Mouse (Mus musculus): ENCODE measurements around the gene Grpr. TPM values are rescaled to one million over a fixed set of nuclear protein-coding genes. Genes with fewer than 3 reads are reported as not detected.

The Grpr gene
- 0.48 and 0.56 TPM in 2 replicates for polyA plus RNA-seq (2016; fragmentation: Nextera tagmentation; extraction: Ambion mirVana)

GRCm38 (mm10) chrX:163549666-163550065, at the start of gene Grpr:
TSS of gene Grpr (minus strand) at chrX:163549677.
- Histone ChIP-seq H3K36me3 (no peaks in the 10 kb centered on the region), H3K9me3 (no peaks in the 10 kb centered on the region), H3K27ac (no peak within 1 kb of the TSS), H3K27me3 (peaks cover 17% of the 10 kb centered on the region), H3K4me2 (replicated peaks) (no peak within 1 kb of the TSS), H3K4me1 (no peaks in the 10 kb centered on the region), H3K9ac (no peak within 1 kb of the TSS), H3K4me3 (no peak within 1 kb of the TSS)
- 18% methylated on average over 7 of the region's 7 CpGs for WGBS
- no peak for ATAC-seq (ENCODE audit: insufficient number of reproducible peaks, insufficient read depth, low FRiP score, low TSS enrichment)

- Histone ChIP-seq H3K9me3 (no peaks in the 10 kb centered on the region), H3K36me3 (no peaks in the 10 kb centered on the region), H3K27ac (no peak overlapping the region), H3K4me3 (no peak overlapping the region), H3K4me1 (no peaks in the 10 kb centered on the region), H3K4me2 (replicated peaks) (no peak overlapping the region), H3K27me3 (0 out of 2 replicates have a peak, but pooled peaks cover 7% of the 10 kb centered on the region), H3K9ac (no peak overlapping the region)
- ATAC-seq (ENCODE audit: insufficient number of reproducible peaks, insufficient read depth, low FRiP score, low TSS enrichment), result no peak
- 82% methylated on average over 3 of the region's 3 CpGs for WGBS
Observed at GRCm38 (mm10) chrX:163560521-163560920, 11.0 kb upstream of the Grpr start.

- no peaks in the 10 kb centered on the region for H3K4me1 ChIP-seq
- H3K4me2 ChIP-seq (replicated peaks), result no peak overlapping the region
- H3K4me3 ChIP-seq, result no peak overlapping the region
- H3K27ac ChIP-seq, result no peak overlapping the region
- H3K9ac ChIP-seq, result no peak overlapping the region
- H3K9me3 ChIP-seq, result no peaks in the 10 kb centered on the region
- peaks cover 17% of the 10 kb centered on the region for H3K27me3 ChIP-seq
- no peaks in the 10 kb centered on the region for H3K36me3 ChIP-seq
- WGBS, result 78% methylated on average over 5 of the region's 5 CpGs
- no peak for ATAC-seq (ENCODE audit: insufficient number of reproducible peaks, insufficient read depth, low FRiP score, low TSS enrichment)
Observed at GRCm38 (mm10) chrX:163547042-163547441, 2.4 kb downstream of the Grpr start.

- H3K9ac ChIP-seq, result no peak overlapping the region
- H3K4me2 ChIP-seq (replicated peaks), result no peak overlapping the region
- H3K36me3 ChIP-seq, result no peaks in the 10 kb centered on the region
- H3K27ac ChIP-seq, result no peak overlapping the region
- no peak for ATAC-seq (ENCODE audit: insufficient number of reproducible peaks, insufficient read depth, low FRiP score, low TSS enrichment)
- H3K4me1 ChIP-seq, result no peaks in the 10 kb centered on the region
- H3K4me3 ChIP-seq, result no peak overlapping the region
- WGBS, result 71% methylated on average over 2 of the region's 2 CpGs
- 0 out of 2 replicates have a peak, but pooled peaks cover 4% of the 10 kb centered on the region for H3K27me3 ChIP-seq
- no peaks in the 10 kb centered on the region for H3K9me3 ChIP-seq
Observed at GRCm38 (mm10) chrX:163532836-163533235, 16.6 kb downstream of the Grpr start.

- Histone ChIP-seq H3K27ac (no peak overlapping the region), H3K36me3 (no peaks in the 10 kb centered on the region), H3K9ac (no peak overlapping the region), H3K9me3 (no peaks in the 10 kb centered on the region), H3K4me1 (no peaks in the 10 kb centered on the region), H3K27me3 (no peaks in the 10 kb centered on the region), H3K4me2 (replicated peaks) (no peak overlapping the region), H3K4me3 (no peak overlapping the region)
- 69% methylated on average over 4 of the region's 4 CpGs for WGBS
- ATAC-seq (ENCODE audit: insufficient number of reproducible peaks, insufficient read depth, low FRiP score, low TSS enrichment), result no peak
Observed at GRCm38 (mm10) chrX:163518963-163519541, 30.4 kb downstream of the Grpr start.

GRCm38 (mm10) chrX:163511766-163512165, 37.7 kb downstream of the Grpr start:
- Histone ChIP-seq H3K27me3 (no peaks in the 10 kb centered on the region; the same call in 1 of the 2 replicates), H3K9me3 (no peaks in the 10 kb centered on the region), H3K4me2 (replicated peaks) (no peak overlapping the region), H3K9ac (no peak overlapping the region), H3K27ac (no peak overlapping the region), H3K4me3 (no peak overlapping the region), H3K4me1 (no peaks in the 10 kb centered on the region), H3K36me3 (no peaks in the 10 kb centered on the region)
- WGBS, result 55% methylated on average over 2 of the region's 2 CpGs
- ATAC-seq (ENCODE audit: insufficient number of reproducible peaks, insufficient read depth, low FRiP score, low TSS enrichment), result no peak

GRCm38 (mm10) chrX:163502088-163502487, 47.4 kb downstream of the Grpr start:
- no peak for ATAC-seq (ENCODE audit: insufficient number of reproducible peaks, insufficient read depth, low FRiP score, low TSS enrichment)

More at GRCm38 (mm10) chrX:163502088-163502487, 47.4 kb downstream of the Grpr start:
- Histone ChIP-seq H3K9ac (no peak overlapping the region), H3K27me3 (no peaks in the 10 kb centered on the region), H3K4me3 (no peak overlapping the region), H3K9me3 (no peaks in the 10 kb centered on the region), H3K4me2 (replicated peaks) (no peak overlapping the region), H3K4me1 (no peaks in the 10 kb centered on the region), H3K36me3 (no peaks in the 10 kb centered on the region), H3K27ac (no peak overlapping the region)
- WGBS, result 76% methylated on average over 3 of the region's 3 CpGs

Other genes starting within 250 kb of the Grpr start
- gene Rnf138rt1, start 211.7 kb upstream of the Grpr start, polyA plus RNA-seq (2016; fragmentation: Nextera tagmentation; extraction: Ambion mirVana), result 0.50 TPM in 1 of 2 replicates, not detected in the other

All from embryonic facial prominence, embryonic 12.5 days (tissue).